Mouse (Mus musculus): ENCODE results near the gene Kcnk6.

The Kcnk6 gene

DNA sequence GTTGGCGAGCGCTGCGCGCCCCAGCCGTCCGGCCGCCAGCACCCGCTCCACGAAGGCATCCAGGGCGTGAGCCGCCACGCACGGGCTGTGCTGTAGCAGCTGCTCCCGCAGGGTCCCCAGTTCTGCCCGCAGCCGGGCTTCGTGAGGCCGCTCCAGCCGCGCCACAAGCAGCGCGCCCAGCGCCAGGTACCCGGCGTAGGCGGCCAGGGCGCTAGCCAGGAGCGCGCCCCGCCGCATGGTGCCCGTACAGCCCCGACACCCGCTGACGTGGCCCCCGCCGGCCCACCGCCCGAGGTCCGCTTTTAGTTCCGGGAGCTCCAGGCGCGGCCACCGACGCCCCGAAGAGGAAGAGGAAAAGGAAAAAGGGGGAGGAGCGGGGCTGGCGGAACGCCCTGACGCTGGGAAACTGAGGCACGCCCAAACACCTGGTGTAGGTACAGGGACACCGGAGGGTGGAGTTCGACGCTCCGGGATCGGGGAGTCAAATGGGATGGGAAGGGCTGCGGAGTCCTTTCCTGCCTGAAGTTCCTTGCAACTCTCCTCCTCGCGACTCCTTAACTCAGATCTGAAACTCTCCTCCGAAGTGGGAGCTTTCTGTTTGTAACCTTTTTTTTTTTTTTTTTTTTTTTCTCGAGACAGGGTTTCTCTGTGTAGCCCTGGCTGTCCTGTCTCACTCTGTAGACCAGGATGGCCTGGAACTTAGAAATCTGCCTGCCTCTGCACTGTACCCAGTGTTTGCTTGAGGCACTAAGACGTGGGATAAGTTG is at the start of gene Kcnk6:
Gene Kcnk6, minus strand, starts transcription at position 269 of the 767 bp plus-strand sequence.
- no peak for DNase-seq (ENCODE audit: low read depth, low spot score)

DNA sequence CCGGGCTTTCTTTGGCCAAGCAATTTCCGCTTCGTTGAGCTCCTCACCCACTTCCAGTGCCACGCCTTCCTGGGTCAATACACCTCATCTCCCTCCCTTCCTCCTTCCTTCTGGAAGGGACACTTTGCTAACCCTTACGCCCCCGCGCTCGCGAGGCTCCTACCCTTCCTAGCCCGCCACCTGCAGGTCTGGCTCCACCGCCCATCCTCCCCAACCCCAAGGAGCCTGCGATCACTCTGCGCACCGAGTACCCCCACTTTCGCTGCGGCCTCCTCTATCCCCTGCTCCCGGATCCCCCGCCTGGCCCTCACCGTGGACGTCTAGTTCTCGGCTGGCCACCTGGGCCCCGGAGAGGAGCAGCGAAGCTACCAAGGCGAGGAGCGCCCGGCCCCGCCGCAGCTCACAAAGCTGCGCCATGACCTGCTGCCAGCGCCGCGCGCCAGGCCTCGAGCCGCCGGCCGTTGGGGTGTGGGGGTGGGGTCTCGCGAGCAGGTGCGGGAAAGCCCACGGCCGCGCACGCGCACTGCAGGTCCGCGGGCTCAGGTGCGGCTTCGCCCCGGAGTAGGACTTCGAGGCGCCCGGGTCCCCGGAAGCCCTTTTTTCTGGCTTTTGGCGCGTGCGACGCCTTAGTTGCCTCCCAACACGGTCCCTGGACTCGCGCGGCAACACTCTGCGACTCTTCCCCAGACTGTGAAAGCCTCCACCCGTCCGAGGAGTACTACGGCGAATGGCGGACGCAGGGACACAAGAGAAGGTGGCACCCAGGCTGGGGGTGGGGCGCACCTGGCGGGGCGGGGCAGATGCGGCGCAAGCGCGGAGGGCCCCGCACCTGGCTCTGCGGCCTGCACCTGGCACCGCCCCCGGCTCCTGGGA is 49.1 kb upstream of the Kcnk6 start, which contains the start of gene Spint2:
Gene Spint2, minus strand, starts transcription at position 712 of the 873 bp plus-strand sequence.
- DNase-seq (ENCODE audit: low read depth, low spot score), result peak; percentile 75

DNA sequence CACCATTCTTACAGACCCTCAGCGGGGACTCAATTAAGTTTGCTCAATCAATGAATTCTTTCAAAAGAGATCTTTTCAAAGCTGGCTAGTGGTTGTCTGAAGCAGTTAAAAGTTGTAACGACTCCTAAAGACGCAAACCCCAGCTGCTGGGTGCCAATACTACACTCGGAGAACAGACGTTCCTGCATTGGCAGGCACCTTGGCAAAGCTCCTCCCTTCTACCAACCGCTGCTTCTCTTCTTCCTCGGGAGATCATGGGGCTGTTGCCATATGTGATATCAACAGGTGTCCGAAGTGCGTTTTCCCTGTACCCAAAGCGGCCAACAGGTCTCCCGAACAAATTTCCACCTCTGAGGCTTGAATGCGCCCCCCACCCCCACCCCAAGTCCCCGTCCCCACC is 48.5 kb upstream of the Kcnk6 start:
- no peak for DNase-seq (ENCODE audit: low read depth, low spot score)

DNA sequence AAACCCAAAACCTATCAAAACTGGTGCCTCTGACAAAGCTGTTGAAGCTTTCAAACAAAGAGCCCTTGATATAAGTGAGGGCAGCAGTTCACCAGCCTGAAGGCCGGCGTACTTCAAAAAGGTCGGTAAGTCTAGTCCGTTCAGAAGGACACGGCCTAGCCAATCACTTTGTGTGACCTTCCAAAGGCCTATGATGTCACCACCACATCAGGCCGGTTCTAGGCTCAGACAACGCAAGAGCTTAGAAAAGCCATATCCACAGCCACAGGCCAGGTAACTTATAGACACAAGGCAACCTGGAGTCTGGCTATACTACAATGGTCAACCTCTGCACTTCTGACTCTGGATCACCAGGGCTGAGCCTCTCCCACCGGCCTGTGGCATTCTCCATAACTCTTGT is 47.6 kb upstream of the Kcnk6 start:
- DNase-seq (ENCODE audit: low read depth, low spot score), result no peak

DNA sequence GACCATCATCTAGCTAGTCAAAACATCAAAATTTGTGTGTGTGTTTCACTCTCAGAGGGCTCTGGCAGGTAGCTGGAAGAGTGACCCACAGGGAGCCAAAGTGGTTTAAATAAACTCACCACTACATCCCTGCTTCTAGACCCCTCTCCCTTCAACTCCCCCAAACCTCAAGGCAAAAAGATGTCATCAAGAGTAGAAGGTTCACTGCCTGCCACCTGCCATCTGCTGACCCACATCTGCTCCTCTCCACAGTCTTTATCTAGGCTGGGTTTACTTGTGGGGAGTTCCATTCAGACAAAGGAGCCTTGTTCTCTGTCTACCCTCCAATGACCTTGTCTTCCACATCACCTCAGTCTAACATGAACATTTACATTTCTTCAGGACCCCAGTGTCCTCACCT is 46.9 kb upstream of the Kcnk6 start:
- no peak for DNase-seq (ENCODE audit: low read depth, low spot score)

DNA sequence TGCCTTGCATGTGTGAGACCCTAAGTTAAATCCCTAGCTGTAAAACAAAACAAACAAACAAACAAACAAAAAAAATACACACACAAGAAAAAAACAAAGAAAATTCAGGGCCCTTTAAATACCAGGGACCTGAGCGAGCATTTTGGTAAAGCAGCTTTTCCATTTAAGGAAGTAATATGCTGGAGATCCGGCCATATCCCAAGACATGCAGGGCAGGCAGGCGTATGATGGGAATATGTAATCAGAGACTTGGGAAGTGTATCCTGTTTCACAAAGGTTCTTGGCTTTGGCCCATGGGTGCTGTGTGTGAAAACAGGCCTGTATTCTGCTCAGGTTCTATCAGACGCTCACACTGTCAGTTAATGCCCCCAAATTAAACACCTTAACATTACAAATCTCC is 45.2 kb upstream of the Kcnk6 start:
- no peak for DNase-seq (ENCODE audit: low read depth, low spot score)

DNA sequence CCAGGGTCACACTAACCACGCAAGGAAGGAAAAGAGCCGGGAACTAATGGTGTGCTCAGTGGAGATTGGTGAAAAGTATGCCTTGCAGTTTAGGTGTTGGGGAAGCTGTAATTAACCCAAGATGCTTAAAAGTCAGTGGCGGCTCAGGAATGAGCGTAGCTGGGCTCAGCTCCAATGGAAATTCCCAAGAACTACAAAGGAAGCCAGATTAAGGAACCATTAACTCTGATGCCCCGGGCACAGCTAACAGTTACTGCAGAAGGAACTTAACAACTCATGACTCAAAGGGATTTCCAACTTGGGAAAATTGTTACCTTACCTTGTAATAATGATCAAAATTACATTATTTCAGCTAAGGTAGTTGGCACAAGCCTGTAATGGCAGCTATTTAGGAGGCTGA is 44.4 kb upstream of the Kcnk6 start:
- DNase-seq (ENCODE audit: low read depth, low spot score), result no peak

DNA sequence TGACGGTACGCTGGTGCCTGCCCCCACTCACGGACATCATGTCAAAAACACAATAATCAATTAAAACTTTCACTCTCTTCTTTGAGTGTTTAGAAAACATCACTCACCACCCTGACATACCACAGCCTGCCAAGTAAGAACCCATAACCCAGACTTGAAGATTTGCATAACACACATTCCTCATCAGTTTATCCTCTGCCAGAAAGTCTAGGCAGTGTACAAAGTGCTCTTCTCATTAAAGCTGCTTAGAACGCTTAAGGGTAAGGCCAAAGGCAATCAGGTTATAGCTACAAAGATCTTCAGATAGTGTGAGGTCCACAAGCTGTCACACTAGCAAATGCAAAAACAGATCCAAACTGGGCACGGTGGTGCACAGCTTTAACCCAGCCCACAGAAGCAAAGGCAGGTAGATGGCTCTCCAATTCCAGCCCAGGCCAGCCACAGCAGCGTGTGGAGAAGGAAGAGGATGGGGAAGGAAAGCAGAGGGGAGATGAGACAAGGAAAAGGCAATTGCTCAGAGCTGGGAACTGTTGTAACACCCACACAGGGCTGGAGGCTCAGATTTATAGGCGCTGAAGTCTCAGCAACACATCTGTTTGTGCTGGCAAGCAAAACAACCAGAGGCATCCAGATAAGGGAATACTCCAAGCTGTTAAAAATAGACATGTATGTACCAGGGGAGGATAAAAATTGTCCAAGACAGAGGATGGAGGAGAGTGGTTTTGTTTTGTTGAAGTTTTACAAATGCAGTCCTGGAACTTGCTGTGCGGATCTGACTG is 39.6 kb upstream of the Kcnk6 start:
- DNase-seq (ENCODE audit: low read depth, low spot score), result no peak

DNA sequence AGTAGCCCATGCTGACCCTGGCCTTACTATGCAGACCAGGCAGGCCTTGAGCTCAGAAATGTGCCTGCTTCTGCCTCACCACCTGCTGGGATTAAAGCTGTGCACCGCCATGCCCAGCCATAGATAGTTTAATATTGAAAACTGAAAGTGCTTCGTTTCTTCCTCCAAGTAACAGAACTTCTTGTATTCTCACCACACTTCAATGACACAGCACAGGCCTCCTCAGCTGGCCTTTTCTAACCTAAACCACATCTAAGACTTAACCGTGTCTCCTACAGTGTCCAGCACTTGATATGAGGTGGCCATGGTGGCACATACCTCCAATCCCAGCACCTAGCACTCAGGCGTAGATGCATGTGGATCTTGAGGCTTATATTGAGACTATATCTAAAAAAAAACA is 38.1 kb upstream of the Kcnk6 start:
- DNase-seq (ENCODE audit: low read depth, low spot score), result no peak

DNA sequence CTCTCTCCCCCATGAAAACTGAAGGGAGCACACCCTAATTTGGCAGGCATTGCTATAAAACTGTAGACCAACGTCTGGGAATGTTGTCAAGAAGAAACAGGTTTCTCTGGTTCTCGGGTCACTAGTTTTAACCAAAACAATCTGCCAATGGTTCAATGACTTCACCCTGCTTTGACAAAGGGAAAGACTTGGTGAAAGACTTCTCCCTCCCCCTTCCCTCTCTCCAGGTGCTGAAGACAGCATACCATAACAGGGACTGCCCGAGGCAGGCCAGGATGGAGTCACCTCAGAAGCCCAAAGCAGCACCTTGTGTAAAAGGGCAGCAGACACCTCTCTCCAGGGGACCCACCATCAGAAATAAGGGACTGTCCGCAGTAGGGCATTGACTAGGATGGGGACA is 34.6 kb upstream of the Kcnk6 start:
- no peak for DNase-seq (ENCODE audit: low read depth, low spot score)

DNA sequence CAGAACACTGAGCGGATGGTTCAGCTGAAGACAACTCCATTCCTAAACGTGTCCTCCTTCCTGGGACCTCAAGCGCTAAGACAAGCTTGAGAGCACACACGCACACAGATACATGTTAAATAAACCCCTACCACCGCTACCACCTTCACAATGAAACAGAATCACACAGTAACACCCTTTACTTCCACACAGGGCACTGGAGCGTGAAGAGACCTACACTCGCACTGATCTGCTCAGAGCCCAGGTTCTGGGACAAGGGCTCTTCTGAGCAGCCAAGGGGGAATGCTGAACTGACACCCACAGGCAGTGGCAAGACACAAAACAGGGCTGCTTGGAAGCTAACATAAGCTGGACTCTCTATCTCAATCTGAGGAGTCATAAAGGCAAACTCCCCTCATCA is 33.3 kb upstream of the Kcnk6 start:
- no peak for DNase-seq (ENCODE audit: low read depth, low spot score)

DNA sequence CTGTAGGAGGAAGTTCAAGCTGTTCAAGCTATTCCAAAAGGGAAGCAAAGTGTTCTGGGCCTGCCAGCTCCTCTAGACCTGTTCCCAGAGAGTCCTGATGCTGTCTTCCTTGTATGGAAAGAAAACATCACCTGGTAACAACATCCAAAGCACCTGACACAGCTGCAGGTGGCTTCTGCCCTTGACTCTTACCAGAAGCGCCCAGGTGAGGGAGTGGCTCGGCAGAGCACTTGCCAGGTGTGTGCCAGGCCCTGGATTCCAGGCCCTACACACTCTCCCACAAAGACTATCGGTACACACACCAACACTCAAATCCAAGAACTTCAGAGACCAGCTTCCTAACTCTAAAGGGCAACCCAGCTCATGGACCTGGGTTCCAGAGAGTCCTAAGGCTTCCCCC is 31.5 kb upstream of the Kcnk6 start:
- DNase-seq (ENCODE audit: low read depth, low spot score), result no peak

DNA sequence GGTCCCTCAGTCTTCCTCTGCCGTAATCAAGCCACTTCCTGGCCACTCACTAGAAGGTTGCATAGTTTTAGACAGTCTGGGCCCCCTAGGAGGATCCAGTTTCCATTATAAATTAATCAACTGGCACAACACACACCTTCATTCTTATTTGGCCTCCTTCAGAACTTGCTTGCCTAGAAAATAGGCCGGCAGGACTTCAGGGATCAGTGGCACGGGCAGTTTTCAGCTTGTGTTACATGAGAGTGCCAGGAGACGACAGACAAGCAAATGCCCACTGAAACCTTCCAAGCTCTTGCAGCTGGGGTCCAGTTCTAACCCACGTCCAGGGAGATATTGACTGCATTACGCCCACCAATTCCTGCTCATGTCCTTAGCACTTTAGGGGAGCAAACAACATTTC is 29.8 kb upstream of the Kcnk6 start:
- no peak for DNase-seq (ENCODE audit: low read depth, low spot score)

DNA sequence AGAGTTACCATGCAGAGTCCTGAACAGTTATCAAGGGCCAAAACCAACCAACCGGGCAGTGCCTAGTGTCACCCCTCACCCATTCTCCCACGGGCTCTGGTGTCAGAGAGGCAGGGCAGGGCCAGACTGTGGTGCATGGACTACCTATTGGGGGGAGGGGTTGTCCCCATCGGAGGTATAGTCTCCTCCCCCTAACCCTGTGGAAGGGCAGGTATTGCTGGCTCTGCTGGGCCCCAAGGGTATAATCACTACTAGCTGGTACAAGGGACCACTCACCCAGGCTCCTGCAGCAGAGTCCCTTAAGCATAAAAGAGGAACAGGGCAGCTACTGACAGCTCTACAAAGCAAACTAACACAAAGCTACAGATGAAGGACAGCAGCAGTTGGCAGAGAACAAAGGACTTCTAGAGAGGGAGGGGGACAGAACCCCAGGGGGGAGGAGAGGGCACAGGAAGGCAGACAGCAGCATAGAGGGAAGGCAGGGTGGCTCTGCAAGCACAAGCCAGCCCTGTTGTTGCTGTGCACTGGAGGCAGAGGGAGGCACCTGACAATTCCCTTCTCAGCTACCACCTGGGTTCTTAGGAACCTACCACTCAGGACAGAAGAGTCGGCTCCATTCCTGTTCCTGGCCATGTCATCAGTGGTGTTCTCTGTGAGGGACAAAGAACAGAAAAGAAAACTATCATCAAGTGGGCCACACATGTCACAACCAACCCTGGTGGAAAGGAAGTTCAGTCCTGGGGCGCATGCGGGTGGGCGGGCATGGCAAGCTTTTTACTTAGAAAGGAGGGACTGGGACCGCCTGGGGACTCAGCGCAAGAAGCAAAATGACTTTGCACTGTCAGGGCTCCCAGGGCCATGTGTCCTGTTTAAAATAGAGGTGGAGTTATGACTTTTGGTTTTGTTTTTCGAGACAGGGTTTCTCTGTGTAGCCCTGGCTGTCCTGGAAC is 27.7 kb upstream of the Kcnk6 start:
- DNase-seq (ENCODE audit: low read depth, low spot score), result no peak

DNA sequence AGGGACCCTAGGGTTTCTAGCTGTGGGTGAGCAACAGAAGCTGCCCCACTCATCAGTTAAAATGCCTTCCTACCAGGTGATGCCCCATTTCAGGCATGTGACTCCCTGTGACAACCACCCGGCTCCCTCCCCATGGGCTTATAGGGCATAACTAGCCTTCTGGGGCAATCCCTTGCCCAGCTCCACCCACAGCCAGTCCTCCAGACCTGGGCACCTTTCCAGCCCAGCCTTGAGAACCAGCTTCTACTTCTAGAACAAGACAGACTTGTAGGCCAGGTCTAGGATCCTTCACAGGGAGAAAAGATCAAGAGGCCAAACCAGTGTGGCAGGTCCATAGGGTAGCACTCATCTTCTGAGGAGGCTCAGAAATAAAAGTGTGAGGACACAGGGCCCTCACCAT is 25.1 kb upstream of the Kcnk6 start:
- DNase-seq (ENCODE audit: low read depth, low spot score), result no peak

DNA sequence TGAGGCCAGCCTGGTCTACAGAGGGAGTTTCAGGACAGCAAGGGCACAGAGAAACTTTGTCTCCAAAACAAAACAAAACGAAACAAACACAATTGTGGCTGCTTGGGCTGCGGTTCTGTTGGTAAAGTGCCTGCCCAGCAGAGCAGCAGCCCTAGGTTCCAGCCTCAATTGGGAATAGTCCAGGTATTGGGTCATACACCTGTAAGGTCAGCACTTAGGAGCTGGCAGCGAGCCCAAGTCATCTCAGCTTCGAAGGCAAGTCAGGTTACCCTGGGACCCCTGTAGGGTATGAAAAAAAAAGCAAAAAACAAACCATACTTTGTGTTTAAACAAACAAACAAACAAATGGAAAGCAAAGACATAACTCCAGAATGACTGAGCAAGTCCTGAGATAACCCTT is 23.6 kb upstream of the Kcnk6 start:
- DNase-seq (ENCODE audit: low read depth, low spot score), result no peak

DNA sequence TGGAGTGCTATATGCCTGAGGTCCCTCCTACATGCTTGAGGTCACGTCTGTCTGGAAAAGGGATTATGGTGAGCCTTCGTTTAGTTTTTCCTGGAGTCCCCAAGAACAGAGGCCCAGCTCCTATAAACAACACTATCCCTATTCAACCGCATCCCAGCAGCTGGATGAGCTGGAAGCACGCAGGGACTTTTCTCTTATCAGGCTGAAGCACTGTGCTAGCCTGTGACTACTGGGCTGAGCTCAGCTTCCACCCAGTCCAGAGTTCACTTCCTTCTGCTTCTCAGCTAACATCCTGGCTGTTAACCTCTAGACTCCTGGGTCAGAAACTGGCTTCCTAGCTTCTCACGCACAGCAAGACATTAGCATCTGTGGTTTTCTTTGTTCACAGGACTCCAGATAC is 21.5 kb upstream of the Kcnk6 start:
- no peak for DNase-seq (ENCODE audit: low read depth, low spot score)

DNA sequence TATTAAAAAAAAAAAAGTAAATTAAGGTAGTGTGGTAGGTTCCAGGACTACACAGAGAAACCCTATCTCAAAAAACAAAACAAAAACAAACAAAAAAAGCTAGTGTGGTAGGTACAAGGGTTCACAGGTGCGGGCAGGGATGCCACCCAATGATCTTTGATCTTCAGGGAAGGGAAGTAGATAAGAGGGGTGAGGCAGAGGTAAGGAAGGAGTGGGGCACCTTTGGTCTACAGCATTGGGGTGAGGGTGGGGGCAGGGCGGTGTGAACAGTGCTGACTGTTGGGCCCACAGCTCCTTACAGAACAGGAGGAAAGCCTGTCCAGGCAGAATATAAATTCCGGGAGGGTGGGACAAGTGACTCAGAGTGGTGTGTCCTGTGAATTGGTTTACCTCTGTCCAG is 18.9 kb upstream of the Kcnk6 start:
- DNase-seq (ENCODE audit: low read depth, low spot score), result no peak

DNA sequence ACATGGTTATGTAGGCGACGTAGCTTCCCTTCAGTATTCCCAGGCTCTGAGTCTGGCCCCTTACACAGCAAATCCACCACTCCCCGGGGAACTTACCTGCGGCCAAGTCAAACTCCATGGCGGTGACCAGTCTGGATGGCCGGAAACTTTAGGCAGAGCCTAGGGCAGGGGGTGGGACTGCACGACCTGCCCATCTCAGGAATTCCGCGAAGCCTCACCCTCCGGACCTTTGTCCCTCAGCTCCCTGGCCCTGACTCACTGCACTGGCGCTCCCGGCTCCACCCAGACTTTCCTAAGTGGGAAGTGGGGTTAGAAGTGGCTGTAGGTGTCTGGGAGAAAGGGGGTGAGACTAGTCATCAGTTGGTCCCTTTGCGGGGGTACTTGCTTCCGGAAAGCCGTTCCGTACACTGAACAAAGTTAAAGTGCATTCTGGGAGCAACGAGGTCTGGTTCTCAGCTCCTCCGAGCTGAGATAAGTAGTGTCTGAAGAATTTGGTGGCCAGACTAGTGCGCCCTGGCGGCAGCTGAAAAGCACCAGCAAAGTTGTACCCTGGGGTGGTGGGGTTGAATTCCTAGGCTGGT is 16.0 kb upstream of the Kcnk6 start, which contains the start of gene 2200002D01Rik:
Gene 2200002D01Rik, minus strand, starts transcription at position 206 of the 581 bp plus-strand sequence.
- no peak for DNase-seq (ENCODE audit: low read depth, low spot score)

DNA sequence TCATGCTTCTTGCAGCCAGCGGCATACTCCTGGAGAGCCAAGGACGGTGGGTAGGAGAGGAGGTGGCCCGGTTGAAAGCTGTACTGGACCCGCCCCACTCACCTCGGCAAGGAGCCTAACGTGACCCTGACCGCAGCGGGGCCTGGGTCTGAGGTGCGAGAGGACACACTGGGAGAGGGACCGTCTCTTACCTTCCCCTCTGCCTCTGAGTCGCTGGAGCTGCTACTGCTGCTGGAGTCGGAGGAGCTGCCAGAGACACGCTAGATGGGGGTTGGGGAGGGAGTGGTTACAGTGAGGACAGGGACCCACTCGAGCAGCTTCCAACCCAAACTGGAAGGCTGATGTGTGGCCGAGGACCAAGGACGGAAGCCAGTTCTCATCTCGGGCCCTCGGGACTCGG is 15.4 kb upstream of the Kcnk6 start:
- no peak for DNase-seq (ENCODE audit: low read depth, low spot score)

DNA sequence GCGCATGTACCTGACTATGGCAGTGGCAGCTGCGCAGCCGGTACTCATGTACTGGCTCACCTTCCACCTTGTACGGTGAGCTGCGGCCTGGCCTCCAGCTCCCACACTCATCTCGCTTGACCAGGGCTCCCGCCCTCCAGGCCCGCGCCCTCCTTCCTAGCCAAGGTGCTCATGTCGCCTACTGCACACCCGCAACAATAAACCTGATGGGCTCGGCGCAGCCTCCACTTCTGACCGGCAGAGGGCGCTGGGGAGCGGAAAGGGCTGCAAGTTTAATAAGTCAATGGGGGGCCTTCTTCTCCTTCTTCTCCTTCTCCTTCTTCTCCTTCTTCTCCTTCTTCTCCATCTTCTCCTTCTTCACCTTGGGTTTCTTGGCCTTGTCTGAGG is 15.0 kb upstream of the Kcnk6 start:
- peak; percentile 75 for DNase-seq (ENCODE audit: low read depth, low spot score)
